Mouse (Mus musculus): ENCODE measurements around the gene Fam135a.
"Not testable (repeated sequence)": the region's sequence is repeated elsewhere in the genome, so short reads cannot be mapped to it uniquely, and the experiment has no call there.

The Fam135a gene

DNA sequence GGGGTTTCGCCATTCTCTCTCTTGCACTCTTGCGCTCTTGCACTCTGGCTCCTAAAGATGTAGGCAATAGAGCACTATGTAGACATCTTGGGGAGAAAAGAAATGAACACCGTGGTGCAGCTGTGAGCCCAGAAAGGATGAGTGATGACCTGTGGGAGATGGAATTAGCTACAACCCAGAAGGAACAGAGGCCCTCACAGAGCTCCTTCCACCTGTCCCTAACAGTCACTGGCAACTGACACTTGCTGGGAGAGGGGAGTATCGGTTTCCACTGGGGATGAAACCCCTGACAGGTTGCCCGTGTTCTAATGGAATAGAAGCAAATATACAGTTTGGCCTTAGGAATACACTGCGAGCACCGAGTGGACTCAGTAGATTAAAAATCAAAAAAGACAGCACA, 31.3 kb downstream of the Fam135a start:
- in situ Hi-C loops (cut with MboI) = no loop called here

DNA sequence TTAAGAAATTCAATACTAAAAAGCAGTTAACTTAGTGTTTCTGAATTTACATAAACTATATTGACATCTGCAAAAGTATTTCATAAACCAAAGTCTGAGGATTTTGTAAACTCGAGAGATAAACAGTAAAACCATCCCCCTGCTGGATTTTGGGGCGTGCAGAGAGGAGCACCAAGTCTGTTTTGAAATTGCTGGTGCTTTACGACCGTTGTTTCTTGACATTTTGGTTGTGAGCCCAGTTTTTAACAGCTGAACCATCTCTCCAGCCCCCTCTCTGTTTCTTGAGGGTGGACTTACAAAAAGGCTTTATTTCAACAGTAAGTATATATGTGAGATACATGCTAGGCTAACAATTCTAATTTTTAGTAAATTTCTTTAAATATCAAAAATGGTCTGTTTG, 33.4 kb downstream of the Fam135a start:
- in situ Hi-C loops (cut with MboI) = no loop called here

DNA sequence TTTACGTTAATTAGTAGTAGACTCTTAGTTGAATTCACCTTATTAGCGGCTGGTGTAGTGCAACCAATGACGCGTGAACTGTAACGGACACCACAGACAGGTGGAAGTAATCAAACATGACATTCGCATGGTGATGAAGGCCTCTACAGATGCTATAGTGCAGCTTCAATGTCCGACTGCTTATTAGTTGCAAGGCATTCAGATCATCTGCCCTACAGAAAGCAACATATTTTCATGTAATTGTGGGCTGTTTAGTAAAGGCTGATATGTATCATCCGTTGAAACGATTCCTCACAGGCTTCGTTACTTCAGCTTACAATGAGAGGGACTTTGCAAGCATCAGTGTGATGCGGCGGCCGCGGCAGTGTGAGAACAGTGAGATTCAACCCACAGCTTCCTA, 44.4 kb downstream of the Fam135a start:
- in situ Hi-C loops (cut with MboI) = no loop called here

DNA sequence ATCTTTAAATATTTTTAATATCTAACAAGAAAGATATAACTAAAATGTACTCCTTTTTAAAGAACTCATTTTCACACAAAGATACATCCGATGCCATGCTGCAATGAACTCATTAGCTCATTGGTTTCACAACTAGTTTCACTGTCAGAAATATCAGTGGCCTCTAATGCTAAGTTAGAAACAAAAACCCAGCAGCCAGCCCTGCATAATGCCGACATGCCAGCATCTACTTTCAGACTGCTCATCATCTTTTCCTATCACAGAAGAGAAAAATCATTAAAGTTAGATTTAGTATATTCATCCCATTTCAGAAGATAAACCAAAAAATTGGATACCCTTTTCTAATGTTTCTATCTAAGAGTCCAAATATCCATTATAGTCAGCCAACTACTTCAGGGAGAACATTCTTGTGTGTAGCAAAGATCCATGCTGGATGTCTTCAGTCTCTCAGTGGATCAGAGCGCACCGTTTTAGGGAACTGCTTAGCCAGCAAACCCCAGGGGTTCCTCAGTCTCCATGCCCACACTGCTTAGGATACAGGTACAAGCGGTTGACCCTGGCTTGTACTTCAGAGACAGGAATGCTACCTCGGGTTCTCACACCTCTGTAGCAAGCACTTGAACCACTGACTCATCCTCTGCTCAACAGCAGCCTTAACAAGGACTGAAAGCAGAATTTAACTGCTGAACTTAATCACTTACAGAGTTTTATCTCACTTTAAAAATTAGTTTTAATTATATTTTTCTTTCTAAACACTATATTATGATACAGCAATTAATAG, 53.2 kb downstream of the Fam135a start:
- in situ Hi-C loops (cut with MboI) = no loop called here

DNA sequence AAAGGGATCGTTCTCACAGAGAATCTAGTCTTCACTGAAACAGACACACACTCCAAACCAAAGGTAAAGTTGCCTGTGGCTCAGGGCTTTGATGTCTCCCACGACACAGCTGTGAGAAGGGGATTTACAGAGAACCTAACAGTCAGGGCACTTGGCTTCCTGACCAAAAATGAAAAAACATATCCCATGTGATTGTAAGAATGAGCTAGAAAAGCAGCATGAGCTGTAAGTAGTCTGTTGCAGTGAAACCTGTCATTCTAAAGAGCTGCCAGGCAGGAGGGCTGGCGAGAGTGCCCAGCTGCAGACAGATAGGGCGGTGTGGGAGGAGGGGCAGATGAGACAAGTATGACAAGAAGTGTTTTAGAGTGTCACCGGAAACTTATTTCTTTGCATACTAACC, 54.5 kb downstream of the Fam135a start:
- in situ Hi-C loops (cut with MboI) = no loop called here

DNA sequence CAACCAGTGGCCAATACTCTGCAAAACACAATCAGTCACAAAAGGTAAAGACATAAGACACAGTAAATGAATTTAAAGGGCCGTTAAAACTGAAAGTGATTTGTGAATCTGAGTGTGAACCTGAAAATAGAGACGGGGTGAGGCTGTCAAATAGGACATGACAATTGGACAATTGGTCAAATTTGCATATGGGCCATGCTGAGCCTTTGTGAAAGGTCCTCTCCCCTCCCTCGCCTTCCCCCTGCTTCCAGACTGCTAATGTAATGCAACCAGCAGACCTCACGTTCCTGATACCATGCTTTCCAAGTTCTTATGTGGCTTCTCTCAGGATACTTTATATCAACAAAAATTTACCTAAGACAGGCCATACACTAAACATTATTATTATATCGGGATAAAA, 57.1 kb downstream of the Fam135a start:
- in situ Hi-C loops (cut with MboI) = no loop called here

DNA sequence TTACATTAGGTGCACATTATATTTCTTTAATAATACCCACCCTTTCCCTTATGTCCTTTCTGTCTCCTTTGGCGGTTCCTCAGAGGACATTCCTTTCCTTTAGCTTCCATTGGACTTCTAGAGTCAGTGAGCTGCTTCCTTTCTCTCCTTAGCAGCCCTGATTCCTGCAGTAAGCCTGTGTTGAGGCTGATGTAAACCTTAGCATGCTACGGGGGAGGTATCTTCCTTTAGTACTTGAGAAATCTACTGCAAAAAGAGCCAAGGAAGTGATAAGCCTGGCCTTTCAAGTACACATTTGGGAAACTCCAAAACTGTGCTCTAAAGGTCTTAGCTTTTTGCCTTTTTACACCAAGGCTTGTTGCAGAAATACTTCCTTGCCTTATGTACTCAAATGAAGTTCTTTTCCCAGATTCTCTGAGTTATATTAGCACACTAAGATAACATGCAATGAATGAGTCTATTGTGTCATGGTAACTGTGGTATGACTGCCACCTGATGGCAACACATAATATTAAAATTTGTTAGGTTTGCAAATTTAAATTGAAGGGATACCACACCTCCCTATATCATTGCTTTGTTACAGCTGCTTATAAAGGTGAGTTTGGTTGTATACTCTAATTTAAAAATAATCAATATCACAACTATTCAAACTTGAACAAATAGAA, 66.2 kb downstream of the Fam135a start:
- in situ Hi-C loops (cut with MboI) = no loop called here

DNA sequence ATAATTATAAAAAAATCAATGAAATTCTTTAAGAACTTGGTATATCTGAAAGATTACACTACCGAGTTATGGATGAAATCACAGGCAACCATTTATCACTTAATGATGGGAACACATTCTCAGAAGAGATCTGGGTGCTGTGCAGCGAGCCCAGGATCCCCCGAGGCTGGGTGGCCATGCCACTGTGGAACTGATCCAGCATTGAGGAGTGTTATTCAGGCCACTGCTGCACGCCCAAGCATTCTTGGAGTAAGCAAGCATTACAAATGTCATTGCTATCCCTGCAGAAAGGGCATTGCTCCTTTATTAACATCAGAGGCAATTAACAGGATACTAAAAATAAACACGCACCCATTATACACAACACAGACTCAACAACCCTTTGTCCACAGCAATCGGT, 89.3 kb downstream of the Fam135a start:
- in situ Hi-C loops (cut with MboI) = loop anchor here (25.0 kb wide), 2 partner anchors 99 to 299 kb away; partner anchors contain the start of gene Smap1

DNA sequence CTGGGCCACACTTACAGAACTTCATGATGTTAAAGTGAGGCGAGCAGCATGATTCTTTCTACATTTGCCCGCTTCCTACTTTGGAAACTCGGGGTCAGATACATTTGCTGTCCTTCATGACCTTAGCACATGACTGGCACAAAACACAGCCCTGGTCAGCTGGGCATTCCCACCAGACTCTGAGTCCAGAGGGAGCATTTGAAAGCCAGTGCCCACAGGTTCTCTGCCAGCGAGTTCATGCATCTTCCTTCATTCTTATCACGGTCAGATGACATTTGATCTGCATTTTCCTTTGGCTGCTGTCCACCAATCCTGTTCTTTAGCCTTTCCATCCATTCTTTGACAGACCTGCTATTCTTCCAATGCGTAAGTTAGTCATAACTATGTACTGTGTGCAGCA, 90.1 kb downstream of the Fam135a start:
- in situ Hi-C loops (cut with MboI) = loop anchor here (25.0 kb wide), 2 partner anchors 98 to 298 kb away; partner anchors contain the start of gene Smap1

DNA sequence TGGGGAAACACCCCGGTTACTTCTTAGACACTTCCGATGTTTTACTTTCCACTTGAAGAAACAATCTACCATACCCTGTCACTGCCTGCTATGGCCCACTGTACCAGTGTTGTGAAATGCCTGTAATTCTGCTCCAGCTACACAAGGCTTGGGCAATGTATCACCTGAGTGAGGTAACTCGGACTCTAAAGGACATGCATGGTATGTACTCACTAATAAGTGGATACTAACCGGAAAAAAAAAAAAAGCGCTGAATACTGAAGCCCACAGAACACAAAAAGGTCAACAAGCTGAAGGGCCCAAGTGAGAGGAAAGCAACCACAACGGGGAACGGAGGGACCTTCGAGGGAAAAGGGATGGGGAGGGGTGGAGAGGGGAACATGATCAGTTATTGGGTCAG, 92.5 kb downstream of the Fam135a start:
- in situ Hi-C loops (cut with MboI) = loop anchor here (25.0 kb wide), 2 partner anchors 95 to 295 kb away; partner anchors contain the start of gene Smap1

DNA sequence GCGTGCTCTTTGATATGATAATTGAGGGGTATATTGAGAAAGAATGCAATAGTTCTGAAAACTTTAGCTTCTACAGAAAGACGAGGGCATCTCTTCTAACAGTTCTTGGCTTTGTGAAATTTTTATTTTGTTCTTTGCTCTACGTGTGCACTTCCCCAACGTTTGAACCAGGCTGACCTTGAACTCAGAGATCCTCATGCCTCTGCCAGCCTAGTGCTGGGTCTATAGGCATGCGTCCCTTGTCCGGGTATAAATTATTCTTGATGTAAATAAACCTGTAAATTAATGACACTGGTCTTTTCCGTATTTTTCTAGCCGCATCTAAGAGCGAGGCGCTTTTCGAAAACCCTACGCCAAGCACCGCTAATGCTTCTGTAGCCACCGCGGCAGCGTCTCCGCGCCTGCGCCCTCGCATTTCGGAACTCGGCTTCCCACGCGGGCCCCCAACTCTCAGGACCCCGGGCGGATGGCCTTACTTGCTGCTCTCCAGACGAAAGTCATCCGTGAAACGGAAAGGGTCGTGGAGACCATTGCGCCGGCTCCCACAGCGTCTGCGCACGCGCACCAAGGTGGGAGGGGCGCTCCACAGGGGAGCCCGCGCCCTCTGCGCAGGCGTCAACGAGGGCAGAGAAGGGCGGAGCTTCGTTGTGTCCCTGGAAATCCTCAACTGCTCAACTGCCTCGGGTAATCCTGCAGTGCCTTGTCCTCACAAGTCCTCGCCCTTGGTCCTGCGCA, 94.9 kb downstream of the Fam135a start, which contains the start of gene Sdhaf4:
Gene Sdhaf4 (minus strand): TSS at position 587 of the 735 bp plus-strand sequence.
- in situ Hi-C loops (cut with MboI) = loop anchor here (25.0 kb wide), 2 partner anchors 93 to 293 kb away; partner anchors contain the start of gene Smap1

DNA sequence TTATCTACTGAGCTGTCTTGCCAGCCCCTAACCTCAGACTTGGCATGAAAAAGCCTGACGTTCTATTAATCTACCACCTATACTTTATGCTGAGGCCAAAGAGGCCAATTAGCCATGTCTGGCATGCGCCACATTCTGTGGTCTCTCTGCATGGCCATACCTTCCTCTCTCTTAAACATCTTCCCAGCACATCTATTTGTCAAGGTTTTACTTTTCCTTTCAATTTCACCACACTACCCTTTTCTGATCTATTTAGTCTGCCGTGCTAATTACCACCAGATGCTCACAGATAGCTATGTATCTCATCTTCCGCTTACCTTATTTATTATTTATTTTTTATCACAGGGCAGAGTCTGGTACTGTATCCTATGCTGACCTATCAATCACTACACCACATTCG, 100.8 kb downstream of the Fam135a start:
- in situ Hi-C loops (cut with MboI) = no loop called here

DNA sequence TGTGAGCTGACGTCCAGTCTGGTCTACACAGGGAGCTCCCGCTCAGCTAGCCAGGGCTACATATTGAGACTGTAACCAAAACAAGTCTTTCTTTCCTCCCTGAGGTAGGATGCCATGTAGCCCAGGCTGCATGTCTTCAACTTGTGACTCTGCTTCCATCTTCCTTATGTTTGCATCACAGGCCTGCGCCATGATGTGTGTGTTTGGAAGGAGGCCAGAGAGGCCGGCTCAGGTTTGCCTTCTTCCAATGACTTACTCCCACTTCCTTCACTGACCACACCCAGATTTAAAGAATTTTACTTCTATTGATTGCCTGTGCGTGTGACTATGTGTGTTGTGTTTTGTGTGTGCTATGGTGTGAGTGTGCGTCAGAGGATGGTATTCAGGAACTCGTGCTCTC, 101.3 kb downstream of the Fam135a start:
- in situ Hi-C loops (cut with MboI) = no loop called here

DNA sequence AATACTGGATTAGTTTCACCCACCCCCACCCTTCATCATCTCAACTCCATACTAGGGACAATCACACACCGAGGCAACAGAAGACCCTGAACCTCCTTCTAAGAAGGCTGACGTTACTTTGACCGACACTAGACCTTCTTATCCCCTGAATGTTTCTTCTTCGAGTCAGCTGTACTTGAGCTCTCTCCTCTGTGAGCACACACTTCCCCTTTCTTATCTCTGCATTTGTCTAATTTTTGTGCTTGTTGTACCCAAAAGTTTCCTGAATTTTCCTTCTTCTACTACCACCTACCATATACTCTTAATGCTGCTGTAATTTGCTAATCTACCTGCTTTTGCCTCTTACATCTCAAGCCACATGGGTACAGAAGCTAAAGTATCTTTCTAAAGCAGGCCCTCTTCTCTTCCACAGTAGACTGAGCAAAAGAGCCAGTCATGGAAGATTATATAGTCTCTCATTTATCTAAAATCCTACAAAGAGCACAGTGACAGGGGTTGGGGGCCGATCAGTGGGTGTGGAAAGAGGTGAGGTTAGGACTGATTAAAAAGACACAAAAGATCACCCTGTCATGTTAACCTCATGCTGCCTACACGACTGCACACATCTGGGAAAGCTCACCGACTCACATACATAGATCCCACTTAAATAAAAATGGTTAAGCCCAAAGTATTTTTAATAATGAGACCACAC, 101.9 kb downstream of the Fam135a start:
- in situ Hi-C loops (cut with MboI) = no loop called here

DNA sequence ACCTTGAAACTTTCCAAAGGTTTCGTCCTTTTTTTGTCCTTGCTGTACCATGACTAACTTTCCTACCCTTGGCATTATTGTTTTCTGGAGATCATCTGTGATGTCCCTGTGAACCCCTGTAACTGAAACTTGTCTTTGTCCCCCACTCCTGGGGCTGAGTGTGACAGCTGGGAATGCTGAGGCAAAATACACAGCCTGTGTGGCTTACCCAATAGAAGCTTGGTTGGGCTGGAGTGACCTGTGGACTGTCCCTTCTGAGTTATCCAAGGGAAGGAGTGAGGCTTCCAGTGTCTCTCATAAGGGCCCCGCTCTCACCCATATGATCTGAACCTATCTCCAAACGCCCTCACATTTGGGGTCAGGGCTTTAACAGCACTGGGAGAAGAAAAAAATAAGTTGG, 102.6 kb downstream of the Fam135a start:
- in situ Hi-C loops (cut with MboI) = no loop called here

DNA sequence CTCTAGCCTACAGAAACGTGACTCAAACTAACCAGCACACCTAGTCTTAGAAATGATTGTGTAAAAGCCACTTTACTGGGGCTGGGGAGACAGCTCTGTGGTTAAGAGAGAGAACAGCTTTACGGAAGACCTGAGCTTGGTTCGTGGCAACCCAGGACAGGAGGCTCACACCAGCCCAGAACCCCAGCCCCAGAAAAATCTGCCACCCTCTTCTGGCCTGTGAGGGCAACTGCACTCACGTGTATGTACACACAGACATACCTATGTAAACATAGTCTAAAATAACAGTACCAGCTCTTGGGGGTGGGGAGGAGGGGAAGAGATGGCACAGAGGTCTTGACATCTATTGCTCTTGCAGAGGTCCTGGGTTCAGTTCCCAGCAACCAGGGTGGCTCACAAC, 104.7 kb downstream of the Fam135a start:
- in situ Hi-C loops (cut with MboI) = no loop called here

DNA sequence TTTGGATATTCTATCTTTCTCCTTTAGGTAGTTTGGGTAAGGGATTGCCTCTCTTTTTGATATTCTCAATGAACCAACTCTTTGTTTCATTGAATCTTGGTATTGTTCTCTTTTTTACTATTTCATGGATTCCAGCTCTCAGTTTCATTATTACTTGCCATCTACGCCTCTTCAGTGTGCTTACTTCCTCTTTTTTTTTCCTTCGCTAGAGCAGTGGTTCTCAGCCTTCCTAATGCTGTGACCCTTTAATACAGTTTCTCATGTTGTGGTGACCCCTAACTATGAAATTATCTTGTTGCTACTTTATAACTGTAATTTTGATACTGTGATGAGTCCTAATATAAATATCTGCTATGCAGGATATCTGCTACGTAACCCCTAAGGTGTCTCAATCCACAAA, 117.0 kb downstream of the Fam135a start:
- in situ Hi-C loops (cut with MboI) = no loop called here

DNA sequence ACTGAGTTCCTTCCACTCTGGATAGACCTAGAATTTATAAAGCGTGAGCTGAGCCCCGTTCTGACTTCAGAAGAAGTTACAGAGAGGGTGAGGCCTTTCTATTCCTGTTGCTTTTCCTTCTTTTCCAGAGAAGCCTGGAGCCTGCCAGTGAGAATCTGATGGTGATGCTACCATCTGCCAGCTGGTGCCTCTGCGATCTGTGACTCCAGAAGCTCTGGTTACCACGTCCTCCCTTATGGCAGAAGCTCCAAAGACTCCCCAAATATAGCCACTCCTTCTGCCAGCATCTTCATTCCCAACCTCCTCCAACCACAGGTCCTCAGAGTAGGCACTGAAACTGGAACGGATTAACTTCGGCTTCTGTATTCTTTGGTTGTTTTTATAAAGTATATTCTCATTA, 121.9 kb downstream of the Fam135a start:
- in situ Hi-C loops (cut with MboI) = no loop called here

DNA sequence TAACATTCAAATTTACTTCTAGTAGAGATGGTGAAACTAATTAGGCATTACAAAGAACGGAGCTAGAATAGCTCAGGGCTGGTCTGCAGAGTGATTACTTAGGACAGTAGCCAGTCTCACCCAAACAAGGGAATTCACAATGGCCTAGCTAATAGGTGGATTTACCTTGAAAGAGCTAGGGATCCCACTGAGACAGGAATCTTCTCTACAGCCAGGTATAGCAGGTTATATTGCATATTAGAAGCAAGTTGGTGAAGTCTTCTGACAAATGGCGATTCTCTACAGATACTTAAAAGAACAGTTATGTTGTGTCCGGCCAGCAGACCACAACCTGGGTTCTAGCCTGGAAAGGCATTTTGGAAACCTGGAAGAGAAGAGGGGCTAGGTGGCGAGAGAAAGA, 129.0 kb downstream of the Fam135a start:
- in situ Hi-C loops (cut with MboI) = not testable (repeated sequence)

DNA sequence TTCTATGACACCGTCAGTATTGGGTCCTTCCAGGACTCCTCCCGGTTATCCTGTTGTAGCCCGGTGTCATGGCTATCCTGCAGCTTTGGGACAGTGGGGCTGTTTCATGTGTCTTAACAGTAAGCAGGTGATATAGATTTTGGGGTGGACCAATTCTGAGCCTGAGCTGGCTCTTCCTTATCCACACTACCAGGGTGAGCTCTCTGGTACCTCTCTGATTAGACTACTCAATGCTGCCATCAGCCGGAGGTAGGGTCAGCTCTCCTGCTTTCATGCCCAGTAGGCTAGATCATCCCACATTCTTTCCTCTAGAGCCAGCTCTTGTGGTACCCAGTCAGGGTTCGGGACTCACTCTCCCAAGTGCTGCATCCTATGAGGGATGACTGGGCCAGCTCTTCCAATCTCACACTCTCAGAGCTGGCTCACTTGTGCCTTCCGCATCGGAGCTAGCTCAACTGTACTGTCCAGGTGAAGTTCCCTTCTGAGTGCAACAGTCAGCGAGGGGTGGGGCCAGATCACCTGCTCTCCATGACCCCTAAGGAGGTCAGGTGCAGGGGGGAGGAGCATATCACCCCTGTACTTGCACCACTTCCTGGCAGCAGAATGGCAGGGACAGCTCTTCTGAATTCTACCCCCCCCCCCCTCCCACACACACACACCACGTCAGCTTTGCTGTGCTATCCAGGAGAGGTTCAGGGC, 132.0 kb downstream of the Fam135a start:
- in situ Hi-C loops (cut with MboI) = no loop called here

DNA sequence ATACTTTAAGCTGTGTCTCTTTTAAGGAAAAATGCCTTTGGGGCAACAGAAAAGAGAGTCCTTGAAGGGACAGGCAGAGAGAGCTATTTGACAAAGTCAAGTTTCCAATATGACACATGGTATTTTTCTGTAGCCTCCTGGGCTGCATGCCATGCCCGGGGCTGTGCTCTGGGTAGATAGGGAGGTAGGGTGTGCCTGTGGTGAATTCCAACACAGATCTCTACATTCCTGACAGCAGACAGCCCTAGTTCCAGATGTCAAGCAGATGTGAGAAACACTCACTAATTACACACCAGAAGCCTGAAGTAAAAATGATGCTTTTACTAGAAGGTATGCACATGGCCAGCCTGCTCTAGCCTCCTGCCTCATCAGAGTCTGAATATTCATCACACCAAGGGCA, 133.9 kb downstream of the Fam135a start:
- in situ Hi-C loops (cut with MboI) = no loop called here
